Mouse (Mus musculus): Measurements from ENCODE around the gene Serpine2.
A peak's percentile ranks its signal among the peaks of the same experiment; 100 is the strongest.

GRCm38 (mm10) chr1:79768231-79768630 is 92.7 kb downstream of the Serpine2 start:
- TF ChIP-seq GATA1 (IDR thresholded peaks at IDR 0.05; ENCODE audit: low read depth, low read length) (peak; percentile 51), POLR2A (IDR thresholded peaks at IDR 0.05; ENCODE audit: control insufficient read depth in 1 of 2, insufficient read depth in 1 of 2, low read depth in 1 of 2, low read length in 2 of 2, poor library complexity in 1 of 2) (no peak), E2F4 (IDR thresholded peaks at IDR 0.05; ENCODE audit: borderline replicate concordance, low read depth, low read length) (no peak), CTCF (IDR thresholded peaks at IDR 0.05 in 2 of 3, conservative IDR thresholded peaks at IDR 0.05 in 1 of 3; ENCODE audit: control insufficient read depth in 1 of 3, insufficient read depth in 1 of 3, low read depth in 2 of 3, low read length in 3 of 3, poor library complexity in 1 of 3, severe bottlenecking in 1 of 3) (no peak), ZNF384 (IDR thresholded peaks at IDR 0.05; ENCODE audit: low read depth, low read length) (no peak), RCOR1 (IDR thresholded peaks at IDR 0.05; ENCODE audit: low read depth, low read length) (no peak), MAFK (IDR thresholded peaks at IDR 0.05; ENCODE audit: borderline replicate concordance, low read depth, low read length) (no peak), SMC3 (IDR thresholded peaks at IDR 0.05; ENCODE audit: low read depth, low read length) (no peak), MAX (IDR thresholded peaks at IDR 0.05; ENCODE audit: low read length) (no peak), UBTF (IDR thresholded peaks at IDR 0.05; ENCODE audit: borderline replicate concordance, insufficient read depth, low read depth, low read length) (no peak), BHLHE40 (IDR thresholded peaks at IDR 0.05; ENCODE audit: borderline replicate concordance, low read depth, low read length) (no peak), EP300 (IDR thresholded peaks at IDR 0.05; ENCODE audit: low read depth in 1 of 2, low read length in 2 of 2) (no peak), SIN3A (IDR thresholded peaks at IDR 0.05; ENCODE audit: low read length) (no peak)

All from MEL (cell line).